ENCODE assay signal across 17 mouse cellular contexts in genomic region chr14:119109776-119110218, GRCm38 (mm10). TPM values are rescaled to one million over a fixed set of nuclear protein-coding genes. Genes with fewer than 3 reads are reported as not detected.
DNase-seq lines count a peak whose midpoint lies in the region; ATAC-seq and TF ChIP-seq lines count a peak whose summit lies in the region.
"Had no signal": no experiment of that assay in that cellular context is flagged by ENCODE, and none has a peak within 500 bp of the region (broad histone marks: within the 10 kb centered on the region; RNA-seq: fewer than 3 reads in every experiment).

No protein-coding gene starts in this region.

- H3K27me3 ChIP-seq in forebrain, postnatal 0 days (ENCODE audit: insufficient read depth, low read length), result no peaks in the 10 kb centered on the region
- H3K27me3 ChIP-seq in forebrain, embryonic 13.5 days, result no peaks in the 10 kb centered on the region
- no peaks in the 10 kb centered on the region for H3K27me3 ChIP-seq in lung, embryonic 14.5 days (ENCODE audit: insufficient read depth, low read length)
- no peaks in the 10 kb centered on the region for H3K27me3 ChIP-seq in CH12.LX (replicated peaks)

- no peaks in the 10 kb centered on the region for H3K36me3 ChIP-seq in forebrain, postnatal 0 days (ENCODE audit: insufficient read depth)
- no peaks in the 10 kb centered on the region for H3K36me3 ChIP-seq in forebrain, embryonic 13.5 days (ENCODE audit: poor library complexity, severe bottlenecking)
- no peaks in the 10 kb centered on the region for H3K36me3 ChIP-seq in lung, embryonic 14.5 days (ENCODE audit: insufficient read depth)
- no peaks in the 10 kb centered on the region for H3K36me3 ChIP-seq in CH12.LX (replicated peaks in 1 of 2; ENCODE audit: control insufficient read depth in 1 of 2, insufficient read depth in 1 of 2, low read length in 1 of 2)
- H3K36me3 ChIP-seq: forebrain, embryonic 10.5 days had no signal

- H3K9ac ChIP-seq in forebrain, postnatal 0 days, result no peak overlapping the region
- no peak overlapping the region for H3K9ac ChIP-seq in forebrain, embryonic 13.5 days
- H3K9ac ChIP-seq in lung, embryonic 14.5 days, result no peak overlapping the region
- H3K9ac ChIP-seq in CH12.LX (ENCODE audit: insufficient read depth, low read depth), result no peak overlapping the region

- H3K4me2 ChIP-seq in forebrain, postnatal 0 days (ENCODE audit: low read depth), result no peak overlapping the region
- H3K4me2 ChIP-seq in forebrain, embryonic 13.5 days, result no peak overlapping the region
- H3K4me2 ChIP-seq in lung, embryonic 14.5 days, result no peak overlapping the region
- no peak overlapping the region for H3K4me2 ChIP-seq in CH12.LX (ENCODE audit: insufficient read depth, low read depth, poor library complexity, severe bottlenecking)
- H3K4me2 ChIP-seq: liver, embryonic 11.5 days had no signal

- TF ChIP-seq CTCF in forebrain, postnatal 0 days (IDR thresholded peaks at IDR 0.05; ENCODE audit: low read depth), result peak; percentile 63
- peak; percentile 56 for TF ChIP-seq CTCF in lung, embryonic 14.5 days (IDR thresholded peaks at IDR 0.05; ENCODE audit: low read depth)
- TF ChIP-seq CTCF in lung, adult 2 months (IDR thresholded peaks at IDR 0.05; ENCODE audit: insufficient read depth, low read length), result no peak
- TF ChIP-seq CTCF in CH12.LX (conservative IDR thresholded peaks at IDR 0.05 in 1 of 2, IDR thresholded peaks at IDR 0.05 in 1 of 2; ENCODE audit: low read depth in 2 of 2, low read length in 2 of 2), result peak in 1 of 2 experiments; percentile 21; a peak in 2 of 4 replicates

- no peaks in the 10 kb centered on the region for H3K4me1 ChIP-seq in forebrain, postnatal 0 days (ENCODE audit: insufficient read depth)
- peaks cover 5% of the 10 kb centered on the region; the same call in 1 of the 2 replicates for H3K4me1 ChIP-seq in forebrain, embryonic 13.5 days
- H3K4me1 ChIP-seq in lung, embryonic 14.5 days (ENCODE audit: insufficient read depth), result no peaks in the 10 kb centered on the region
- H3K4me1 ChIP-seq in lung, adult 2 months (ENCODE audit: control insufficient read depth, insufficient read depth, low read length), result no peaks in the 10 kb centered on the region
- H3K4me1 ChIP-seq in CH12.LX (ENCODE audit: control insufficient read depth in 1 of 2, insufficient read depth in 2 of 2), result no peaks in the 10 kb centered on the region
- H3K4me1 ChIP-seq: forebrain, embryonic 10.5 days had no signal

- no peak overlapping the region for H3K4me3 ChIP-seq in forebrain, postnatal 0 days (ENCODE audit: low read depth, low read length)
- no peak overlapping the region for H3K4me3 ChIP-seq in forebrain, embryonic 13.5 days
- no peak overlapping the region for H3K4me3 ChIP-seq in lung, embryonic 14.5 days (ENCODE audit: low read depth, low read length)
- H3K4me3 ChIP-seq in lung, adult 2 months (replicated peaks; ENCODE audit: extremely low read depth, low read depth, low read length), result no peak overlapping the region
- H3K4me3 ChIP-seq in CH12.LX (replicated peaks in 1 of 3; ENCODE audit: low read depth in 2 of 3, low read length in 2 of 3, poor library complexity in 1 of 3), result no peak overlapping the region
- H3K4me3 ChIP-seq: forebrain, embryonic 10.5 days had no signal

- dilution Hi-C loops in CH12.LX (cut with MboI; ENCODE audit: extremely low pct_ligation_motif_present, extremely low pct_unique_long_range_greater_than_20kb, low sequenced_read_pairs), result no loop called here

- TF ChIP-seq EP300 in CH12.LX (IDR thresholded peaks at IDR 0.05; ENCODE audit: low read length), result no peak

- no peak overlapping the region for H3K27ac ChIP-seq in forebrain, postnatal 0 days (ENCODE audit: low read depth, low read length)
- H3K27ac ChIP-seq in forebrain, embryonic 13.5 days, result no peak overlapping the region
- H3K27ac ChIP-seq in lung, embryonic 14.5 days (ENCODE audit: low read depth), result no peak overlapping the region
- no peak overlapping the region for H3K27ac ChIP-seq in CH12.LX (ENCODE audit: insufficient read depth, low read depth)
- H3K27ac ChIP-seq: forebrain, embryonic 10.5 days had no signal

- ATAC-seq in forebrain, postnatal 0 days, result peak; percentile 45
- ATAC-seq in forebrain, embryonic 13.5 days, result no peak
- ATAC-seq in lung, embryonic 14.5 days (ENCODE audit: insufficient read depth), result peak; percentile 86

- TF ChIP-seq RAD21 in CH12.LX (IDR thresholded peaks at IDR 0.05; ENCODE audit: low read depth, low read length), result peak; percentile 26

- DNase-seq in forebrain, postnatal 0 days, result no peak
- peak; percentile 77 for DNase-seq in lung, embryonic 14.5 days
- DNase-seq in lung, adult 2 months, result no peak
- no peak for DNase-seq in CH12.LX (ENCODE audit: extremely low read depth)
- peak; percentile 58 to 59 for DNase-seq in cerebellum, postnatal 25 days
- no peak for DNase-seq in adrenal gland, postnatal 25 days
- no peak for DNase-seq in ovary, postnatal 14 days (ENCODE audit: low spot score)
- DNase-seq: adrenal gland, postnatal 10 days; gastrocnemius, postnatal 36 days; kidney, adult 18-20 months; spleen, adult 18-20 months; thymus, adult 18-20 months had no signal

- H3K79me2 ChIP-seq in CH12.LX (replicated peaks; ENCODE audit: control insufficient read depth, extremely low read depth, insufficient read depth, poor library complexity, severe bottlenecking), result no peaks in the 10 kb centered on the region

- no peaks in the 10 kb centered on the region for H3K9me3 ChIP-seq in forebrain, postnatal 0 days (ENCODE audit: low read length)
- no peaks in the 10 kb centered on the region for H3K9me3 ChIP-seq in forebrain, embryonic 13.5 days (replicated peaks)
- no peaks in the 10 kb centered on the region for H3K9me3 ChIP-seq in lung, embryonic 14.5 days (ENCODE audit: low read depth, low read length)
- H3K9me3 ChIP-seq in CH12.LX (replicated peaks; ENCODE audit: low read length), result peaks cover 11% of the 10 kb centered on the region
- H3K9me3 ChIP-seq: forebrain, embryonic 10.5 days had no signal

- in situ Hi-C loops in CH12.LX (cut with MboI; ENCODE audit: low pct_ligation_motif_present, low pct_unique_long_range_greater_than_20kb, low sequenced_read_pairs), result no loop called here

- 81% methylated on average over 3 of the region's 3 CpGs for WGBS in forebrain, postnatal 0 days
- WGBS in forebrain, embryonic 13.5 days, result 86% methylated on average over 3 of the region's 3 CpGs
- 57% methylated on average over 3 of the region's 3 CpGs for WGBS in lung, embryonic 14.5 days
- 78% methylated on average over 3 of the region's 3 CpGs for WGBS in lung, adult 2 months

- TF ChIP-seq POLR2A in lung, adult 2 months (IDR thresholded peaks at IDR 0.05; ENCODE audit: borderline replicate concordance, extremely low read depth, low read depth, low read length), result no peak
- TF ChIP-seq POLR2A in CH12.LX (IDR thresholded peaks at IDR 0.05; ENCODE audit: low read depth, low read length), result no peak

TF ChIP-seq in CH12.LX, 34 proteins besides CTCF, POLR2A, EP300 and RAD21:
- no peak for TF ChIP-seq JUND (conservative IDR thresholded peaks at IDR 0.05; ENCODE audit: low read depth, low read length)
- no peak for TF ChIP-seq MEF2A (IDR thresholded peaks at IDR 0.05; ENCODE audit: borderline replicate concordance, low read depth, low read length)
- no peak for TF ChIP-seq MYC (IDR thresholded peaks at IDR 0.05; ENCODE audit: low read depth, low read length)
- no peak for TF ChIP-seq POLR2AphosphoS2 (IDR thresholded peaks at IDR 0.05; ENCODE audit: low read depth, low read length)
- TF ChIP-seq PAX5 (IDR thresholded peaks at IDR 0.05; ENCODE audit: low read length), result no peak
- TF ChIP-seq ETS1 (conservative IDR thresholded peaks at IDR 0.05; ENCODE audit: low read depth, low read length), result no peak
- TF ChIP-seq MXI1 (IDR thresholded peaks at IDR 0.05; ENCODE audit: low read depth, low read length), result no peak
- no peak for TF ChIP-seq USF2 (conservative IDR thresholded peaks at IDR 0.05; ENCODE audit: low read depth, low read length)
- no peak for TF ChIP-seq SMC3 (IDR thresholded peaks at IDR 0.05; ENCODE audit: low read depth, low read length)
- no peak for TF ChIP-seq MAFK (IDR thresholded peaks at IDR 0.05; ENCODE audit: insufficient replicate concordance, low read length)
- no peak for TF ChIP-seq NRF1 (IDR thresholded peaks at IDR 0.05; ENCODE audit: low read depth, low read length)
- no peak for TF ChIP-seq BHLHE40 (IDR thresholded peaks at IDR 0.05; ENCODE audit: low read depth, low read length)
- no peak for TF ChIP-seq UBTF (IDR thresholded peaks at IDR 0.05; ENCODE audit: low read depth, low read length)
TF ChIP-seq in CH12.LX: peak in this region for 0.

RNA-seq across cellular contexts. Expression of gene Uggt2, which starts 10.6 kb away (rescaled TPM):
- 20.3 and 22.0 TPM in 2 replicates for total RNA-seq in forebrain, postnatal 0 days (2014; rRNA removed)
- polyA plus RNA-seq in forebrain, postnatal 0 days (2015; fragmentation: Nextera tagmentation; extraction: Ambion mirVana), result 3.1 and 6.9 TPM in 2 replicates
- 12.6 and 15.5 TPM in 2 replicates for polyA plus RNA-seq in forebrain, embryonic 13.5 days (2015; fragmentation: Nextera tagmentation; extraction: Ambion mirVana)
- 25.5 and 26.7 TPM in 2 replicates for polyA plus RNA-seq in lung, embryonic 14.5 days (2014; fragmentation: Nextera tagmentation; extraction: Ambion mirVana)
- 2.7 and 3.3 TPM in 2 replicates for polyA plus RNA-seq in lung, adult 2 months (2012; rRNA removed)
- total RNA-seq in CH12.LX (2012; rRNA removed), result 0.42 and 0.50 TPM in 2 replicates
- total RNA-seq in CH12.LX (2014; rRNA removed), result 1.0 and 1.2 TPM in 2 replicates
- polyA plus RNA-seq in CH12.LX (2012; ENCODE audit: insufficient read length, low read depth), result 0.98 and 1.0 TPM in 2 replicates
- 12.1 and 15.4 TPM in 2 replicates for total RNA-seq in adrenal gland, postnatal 25 days (2021)

RNA-seq across cellular contexts. Expression of gene Hs6st3, which starts 28.3 kb away (rescaled TPM):
- total RNA-seq in forebrain, postnatal 0 days (2014; rRNA removed), result 21.7 and 23.4 TPM in 2 replicates
- polyA plus RNA-seq in forebrain, postnatal 0 days (2015; fragmentation: Nextera tagmentation; extraction: Ambion mirVana), result 1.3 and 2.4 TPM in 2 replicates
- 0.26 and 0.35 TPM in 2 replicates for polyA plus RNA-seq in forebrain, embryonic 13.5 days (2015; fragmentation: Nextera tagmentation; extraction: Ambion mirVana)
- polyA plus RNA-seq in lung, embryonic 14.5 days (2014; fragmentation: Nextera tagmentation; extraction: Ambion mirVana), result 1.1 and 1.4 TPM in 2 replicates
- polyA plus RNA-seq in lung, adult 2 months (2012; rRNA removed), result 0.97 and 1.2 TPM in 2 replicates
- total RNA-seq in CH12.LX (2012; rRNA removed), result not detected in 2 replicates
- not detected in 2 replicates for total RNA-seq in CH12.LX (2014; rRNA removed)
- polyA plus RNA-seq in CH12.LX (2012; ENCODE audit: insufficient read length, low read depth), result not detected in 2 replicates
- 2.2 and 3.2 TPM in 2 replicates for total RNA-seq in adrenal gland, postnatal 25 days (2021)
- total RNA-seq: gastrocnemius, postnatal 36 days had no signal
- polyA plus RNA-seq: C2C12; forebrain, embryonic 10.5 days; heart, embryonic 16.5 days; liver, embryonic 11.5 days had no signal

Comparison
In these comparisons a context has a peak if more than half of its experiments do, and no peak if none do; other contexts are left out.
1. DNase-seq: peak in lung, embryonic 14.5 days (single experiment) and cerebellum, postnatal 25 days (2 of 2); none in forebrain, postnatal 0 days (single experiment), lung, adult 2 months (single experiment), CH12.LX (single experiment), adrenal gland, postnatal 25 days (single experiment) and ovary, postnatal 14 days (single experiment).